ENCODE assay signal across 8 mouse cellular contexts in the genomic region with DNA sequence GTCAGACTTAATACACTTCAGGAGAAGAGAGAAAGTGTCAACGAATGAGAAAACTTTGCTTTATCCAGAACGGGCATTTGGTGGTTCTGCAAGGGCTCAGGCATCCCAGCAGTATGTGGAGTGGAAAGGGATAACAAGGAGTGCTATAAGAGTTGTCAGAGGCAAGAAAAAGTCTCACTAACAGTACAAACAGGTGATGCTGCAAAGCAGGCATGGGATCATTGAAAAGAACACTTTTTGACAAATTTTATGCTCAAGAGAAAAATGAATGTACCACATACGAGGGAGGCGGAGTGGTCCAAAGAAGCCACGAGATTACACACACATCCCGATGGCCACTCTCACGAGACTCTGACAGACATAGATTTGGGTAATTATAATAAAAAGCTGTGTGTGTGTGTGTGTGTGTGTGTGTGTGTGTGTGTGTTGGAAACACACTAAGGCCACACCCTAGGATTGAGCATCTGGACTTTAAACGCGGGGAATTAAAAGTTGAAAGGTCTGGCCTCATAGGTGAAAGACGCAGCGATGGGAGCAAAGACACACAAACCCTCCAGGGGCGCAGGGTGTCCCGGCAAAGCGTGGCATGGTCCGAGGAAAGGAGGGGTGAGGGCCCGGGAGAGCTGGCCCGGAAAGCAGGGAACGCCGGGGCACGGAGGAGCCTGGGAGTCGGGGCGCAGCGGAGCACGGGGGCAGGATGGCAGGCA.
DNase-seq lines count a peak whose midpoint lies in the region; ATAC-seq and TF ChIP-seq lines count a peak whose summit lies in the region.

No protein-coding gene starts in this region.

- H3K9ac ChIP-seq in neural tube, embryonic 14.5 days (replicated peaks; ENCODE audit: low read depth, low read length), result peak overlapping the region; percentile 80

- TF ChIP-seq CTCF in cerebellum, adult 2 months (IDR thresholded peaks at IDR 0.05; ENCODE audit: borderline replicate concordance, insufficient read depth, low read depth, low read length), result no peak

- no peaks in the 10 kb centered on the region for H3K9me3 ChIP-seq in neural tube, embryonic 14.5 days (ENCODE audit: control insufficient read depth, low read length)

- H3K27me3 ChIP-seq in cerebellum, adult 2 months (ENCODE audit: control insufficient read depth, insufficient read depth, low read length), result no peaks in the 10 kb centered on the region
- no peaks in the 10 kb centered on the region for H3K27me3 ChIP-seq in neural tube, embryonic 14.5 days (ENCODE audit: control insufficient read depth, insufficient read depth, low read length)

- peak; percentile 40 for DNase-seq in right cerebral cortex, postnatal 4 days
- DNase-seq in right cerebral cortex, adult 2 months (ENCODE audit: low spot score in 2 of 2), result no peak
- peak in 1 of 2 experiments; percentile 67 for DNase-seq in cerebellum, adult 2 months
- DNase-seq in forelimb bud, embryonic 11.5 days (ENCODE audit: low read depth, low spot score), result peak; percentile 28
- DNase-seq in liver, result peak; percentile 15
- DNase-seq in adrenal gland, adult 8-10 months, result no peak
- DNase-seq in left cerebral cortex, adult 11 months (ENCODE audit: low spot score), result no peak

- H3K4me1 ChIP-seq in cerebellum, adult 2 months (ENCODE audit: control insufficient read depth, insufficient read depth, low read length), result peaks cover 3% of the 10 kb centered on the region
- peaks cover 10% of the 10 kb centered on the region; the same call in 1 of the 2 replicates for H3K4me1 ChIP-seq in neural tube, embryonic 14.5 days (ENCODE audit: control insufficient read depth, insufficient read depth, low read length)

- 1% methylated on average over 24 of the region's 24 CpGs for WGBS in cerebellum, adult 2 months
- WGBS in neural tube, embryonic 14.5 days, result 2% methylated on average over 24 of the region's 24 CpGs

- TF ChIP-seq POLR2A in cerebellum, adult 2 months (IDR thresholded peaks at IDR 0.05; ENCODE audit: borderline replicate concordance, insufficient read depth, low read length), result no peak

- no peaks in the 10 kb centered on the region for H3K36me3 ChIP-seq in neural tube, embryonic 14.5 days (ENCODE audit: control insufficient read depth, insufficient read depth, low read length)

- H3K27ac ChIP-seq in cerebellum, adult 2 months (ENCODE audit: insufficient read depth, low read length), result peak overlapping the region; percentile 48; the same call in 1 of the 2 replicates
- peak overlapping the region; percentile 93 for H3K27ac ChIP-seq in neural tube, embryonic 14.5 days (ENCODE audit: low read depth, low read length)

- H3K4me2 ChIP-seq in neural tube, embryonic 14.5 days (ENCODE audit: low read depth, low read length), result peak overlapping the region; percentile 57

- ATAC-seq in neural tube, embryonic 14.5 days (ENCODE audit: low read depth), result peak; percentile 55; the same call in 1 of the 2 replicates

- peak overlapping the region; percentile 56 for H3K4me3 ChIP-seq in cerebellum, adult 2 months (replicated peaks; ENCODE audit: insufficient read depth, low read depth, low read length)
- H3K4me3 ChIP-seq in neural tube, embryonic 14.5 days (ENCODE audit: low read depth, low read length), result peak overlapping the region; percentile 75

Comparison
In these comparisons a context has a peak if more than half of its experiments do, and no peak if none do; other contexts are left out.
1. DNase-seq: peak in right cerebral cortex, postnatal 4 days (single experiment), forelimb bud, embryonic 11.5 days (single experiment) and liver (single experiment); none in right cerebral cortex, adult 2 months (0 of 2), adrenal gland, adult 8-10 months (single experiment) and left cerebral cortex, adult 11 months (single experiment).